Mouse (Mus musculus): ENCODE measurements at regions not wholly inside any gene's neighbourhood (a gene's known extent, or its start where the extent isn't known, plus 50 kb on each side); places are given as distances from the start of the nearest gene placed in this dataset.
"Not testable (repeated sequence)": the region's sequence is repeated elsewhere in the genome, so short reads cannot be mapped to it uniquely, and the experiment has no call there.

DNA sequence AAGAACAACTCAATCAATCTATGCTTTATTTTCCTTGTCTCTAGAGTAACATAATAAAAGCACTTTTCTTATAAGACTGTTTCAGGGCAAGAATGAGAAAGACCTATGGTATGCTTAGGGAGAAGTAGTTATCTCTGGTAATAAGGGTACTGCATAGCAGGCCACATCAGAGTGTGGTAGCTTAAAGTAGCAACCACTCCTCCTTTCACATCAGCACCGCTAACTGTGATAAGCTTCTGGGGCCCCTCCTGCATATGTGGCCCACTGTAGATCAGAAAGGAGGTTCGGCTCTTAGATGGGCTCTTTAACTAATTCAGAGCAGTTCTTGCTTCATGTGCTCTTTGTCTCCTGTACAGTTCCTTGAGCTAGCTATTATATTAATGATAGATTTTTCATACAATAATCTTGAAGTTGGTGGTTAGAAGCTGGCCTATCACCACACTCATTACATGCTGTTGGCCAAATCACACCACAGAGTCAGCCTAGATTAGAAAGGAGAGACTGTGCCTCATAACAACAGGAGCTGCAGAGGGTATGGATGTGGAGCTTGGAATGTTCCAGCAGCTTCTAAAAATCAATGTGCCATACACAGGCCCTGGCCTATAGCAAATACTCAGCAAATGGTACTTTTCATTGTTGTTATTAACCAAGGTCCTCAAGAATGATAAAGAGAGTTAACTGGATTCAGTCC is 96.5 kb upstream of the Adgra3 start:
- not testable (repeated sequence) for TF ChIP-seq POLR2A (IDR thresholded peaks at IDR 0.05; ENCODE audit: borderline replicate concordance, extremely low read depth, insufficient read depth, insufficient read length, poor library complexity, severe bottlenecking); CTCF (IDR thresholded peaks at IDR 0.05; ENCODE audit: borderline replicate concordance, extremely low read depth, insufficient read depth, insufficient read length)
